Comparison of ENCODE assay signal across 15 mouse cellular contexts in genomic region chr1:194642302-194642787, GRCm38 (mm10). TPM values are rescaled to one million over a fixed set of nuclear protein-coding genes. Genes with fewer than 3 reads are reported as not detected.
DNase-seq lines count a peak whose midpoint lies in the region; ATAC-seq lines count a peak whose summit lies in the region.
"Had no signal": no experiment of that assay in that cellular context is flagged by ENCODE, and none has a peak within 500 bp of the region (broad histone marks: within the 10 kb centered on the region; RNA-seq: fewer than 3 reads in every experiment).

No protein-coding gene starts in this region.

- H3K4me3 ChIP-seq in heart, embryonic 10.5 days = no peak overlapping the region
- H3K4me3 ChIP-seq in kidney, embryonic 16.5 days (ENCODE audit: low read length) = no peak overlapping the region
- no peak overlapping the region for H3K4me3 ChIP-seq in kidney, embryonic 14.5 days (ENCODE audit: low read length)
- no peak overlapping the region for H3K4me3 ChIP-seq in midbrain, embryonic 10.5 days
- no peak overlapping the region for H3K4me3 ChIP-seq in midbrain, embryonic 14.5 days (replicated peaks; ENCODE audit: low read depth, low read length)
- H3K4me3 ChIP-seq in stomach, embryonic 16.5 days (replicated peaks; ENCODE audit: low read length) = no peak overlapping the region
- H3K4me3 ChIP-seq: hindbrain, embryonic 15.5 days; liver, embryonic 12.5 days had no signal

- H3K27me3 ChIP-seq in heart, embryonic 10.5 days (ENCODE audit: insufficient read depth, poor library complexity, severe bottlenecking) = no peaks in the 10 kb centered on the region
- H3K27me3 ChIP-seq in kidney, embryonic 16.5 days (ENCODE audit: insufficient read depth, low read length) = no peaks in the 10 kb centered on the region
- H3K27me3 ChIP-seq in kidney, embryonic 14.5 days (ENCODE audit: control insufficient read depth, insufficient read depth, low read length) = no peaks in the 10 kb centered on the region
- no peaks in the 10 kb centered on the region for H3K27me3 ChIP-seq in midbrain, embryonic 10.5 days (ENCODE audit: low read depth, poor library complexity, severe bottlenecking)
- no peaks in the 10 kb centered on the region for H3K27me3 ChIP-seq in midbrain, embryonic 14.5 days (ENCODE audit: control insufficient read depth, insufficient read depth, low read length)
- H3K27me3 ChIP-seq in stomach, embryonic 16.5 days (ENCODE audit: control insufficient read depth, insufficient read depth, low read length) = no peaks in the 10 kb centered on the region
- H3K27me3 ChIP-seq: hindbrain, embryonic 15.5 days; liver, embryonic 12.5 days had no signal

- WGBS in heart, embryonic 10.5 days = 57% methylated on average over 1 of the region's 1 CpGs
- 64% methylated on average over 1 of the region's 1 CpGs for WGBS in kidney, embryonic 16.5 days
- 71% methylated on average over 1 of the region's 1 CpGs for WGBS in kidney, embryonic 14.5 days
- WGBS in midbrain, embryonic 10.5 days = 82% methylated on average over 1 of the region's 1 CpGs
- WGBS in midbrain, embryonic 14.5 days = 71% methylated on average over 1 of the region's 1 CpGs
- 63% methylated on average over 1 of the region's 1 CpGs for WGBS in stomach, embryonic 16.5 days

- no peaks in the 10 kb centered on the region for H3K9me3 ChIP-seq in heart, embryonic 10.5 days
- no peaks in the 10 kb centered on the region for H3K9me3 ChIP-seq in kidney, embryonic 16.5 days (ENCODE audit: low read length)
- no peaks in the 10 kb centered on the region for H3K9me3 ChIP-seq in kidney, embryonic 14.5 days (ENCODE audit: control insufficient read depth, low read length)
- H3K9me3 ChIP-seq in midbrain, embryonic 10.5 days (replicated peaks) = no peaks in the 10 kb centered on the region
- no peaks in the 10 kb centered on the region for H3K9me3 ChIP-seq in midbrain, embryonic 14.5 days (ENCODE audit: control insufficient read depth, low read length)
- H3K9me3 ChIP-seq in stomach, embryonic 16.5 days (replicated peaks; ENCODE audit: control insufficient read depth, low read length) = no peaks in the 10 kb centered on the region
- H3K9me3 ChIP-seq: G1E; hindbrain, embryonic 15.5 days; liver, embryonic 12.5 days had no signal

- ATAC-seq in kidney, embryonic 16.5 days (ENCODE audit: low FRiP score, low TSS enrichment) = no peak
- no peak for ATAC-seq in kidney, embryonic 14.5 days (ENCODE audit: low FRiP score, low TSS enrichment)
- ATAC-seq in midbrain, embryonic 14.5 days (ENCODE audit: low FRiP score, low TSS enrichment) = no peak
- ATAC-seq in stomach, embryonic 16.5 days (ENCODE audit: insufficient read depth, low FRiP score) = peak; percentile 41; the same call in 1 of the 2 replicates
- ATAC-seq: liver, embryonic 12.5 days had no signal

- H3K27ac ChIP-seq in heart, embryonic 10.5 days = peak overlapping the region; percentile 80
- peak overlapping the region; percentile 25; the same call in 1 of the 2 replicates for H3K27ac ChIP-seq in kidney, embryonic 16.5 days (ENCODE audit: low read length)
- no peak overlapping the region for H3K27ac ChIP-seq in kidney, embryonic 14.5 days (ENCODE audit: low read depth, low read length)
- peak overlapping the region; percentile 46; the same call in 1 of the 2 replicates for H3K27ac ChIP-seq in midbrain, embryonic 10.5 days (replicated peaks)
- no peak overlapping the region for H3K27ac ChIP-seq in midbrain, embryonic 14.5 days (replicated peaks; ENCODE audit: low read depth, low read length)
- H3K27ac ChIP-seq in stomach, embryonic 16.5 days (ENCODE audit: low read length) = peak overlapping the region; percentile 67
- H3K27ac ChIP-seq: hindbrain, embryonic 15.5 days; liver, embryonic 12.5 days had no signal

- H3K36me3 ChIP-seq in heart, embryonic 10.5 days = peaks cover 15% of the 10 kb centered on the region
- H3K36me3 ChIP-seq in kidney, embryonic 16.5 days (ENCODE audit: insufficient read depth, low read length) = peaks cover 4% of the 10 kb centered on the region; the same call in 1 of the 2 replicates
- H3K36me3 ChIP-seq in kidney, embryonic 14.5 days (ENCODE audit: control insufficient read depth, insufficient read depth, low read length) = peaks cover 9% of the 10 kb centered on the region
- peaks cover 22% of the 10 kb centered on the region for H3K36me3 ChIP-seq in midbrain, embryonic 10.5 days
- peaks cover 17% of the 10 kb centered on the region for H3K36me3 ChIP-seq in midbrain, embryonic 14.5 days (ENCODE audit: control insufficient read depth, insufficient read depth, low read length)
- H3K36me3 ChIP-seq in stomach, embryonic 16.5 days (ENCODE audit: control insufficient read depth, insufficient read depth, low read length) = peaks cover 11% of the 10 kb centered on the region
- H3K36me3 ChIP-seq: G1E had no signal

- H3K4me2 ChIP-seq in kidney, embryonic 16.5 days (replicated peaks; ENCODE audit: low read depth, low read length) = no peak overlapping the region
- no peak overlapping the region for H3K4me2 ChIP-seq in kidney, embryonic 14.5 days (replicated peaks; ENCODE audit: low read depth, low read length)
- no peak overlapping the region for H3K4me2 ChIP-seq in midbrain, embryonic 14.5 days (ENCODE audit: low read length)
- no peak overlapping the region for H3K4me2 ChIP-seq in stomach, embryonic 16.5 days (ENCODE audit: low read depth, low read length)
- H3K4me2 ChIP-seq: hindbrain, embryonic 15.5 days; liver, embryonic 12.5 days had no signal

- peaks cover 36% of the 10 kb centered on the region for H3K4me1 ChIP-seq in heart, embryonic 10.5 days
- peaks cover 9% of the 10 kb centered on the region for H3K4me1 ChIP-seq in kidney, embryonic 16.5 days (ENCODE audit: insufficient read depth, low read length)
- H3K4me1 ChIP-seq in kidney, embryonic 14.5 days (ENCODE audit: control insufficient read depth, insufficient read depth, low read length) = peaks cover 14% of the 10 kb centered on the region; the same call in 1 of the 2 replicates
- peaks cover 26% of the 10 kb centered on the region for H3K4me1 ChIP-seq in midbrain, embryonic 10.5 days
- peaks cover 15% of the 10 kb centered on the region for H3K4me1 ChIP-seq in midbrain, embryonic 14.5 days (ENCODE audit: control insufficient read depth, insufficient read depth, low read length)
- peaks cover 12% of the 10 kb centered on the region for H3K4me1 ChIP-seq in stomach, embryonic 16.5 days (ENCODE audit: control insufficient read depth, insufficient read depth, low read length)

- no peak for DNase-seq in heart, embryonic 10.5 days (ENCODE audit: low spot score)
- no peak for DNase-seq in heart, adult 8-10 months (ENCODE audit: low spot score)
- DNase-seq in midbrain, embryonic 10.5 days (ENCODE audit: low spot score) = no peak
- DNase-seq in midbrain, embryonic 14.5 days = no peak
- DNase-seq in urinary bladder, adult 2 months (ENCODE audit: low spot score) = no peak
- DNase-seq: adrenal gland, postnatal 25 days; cerebellum, adult 11-12 months; embryo, embryonic 11 days; thymus, postnatal 36 days had no signal

- H3K9ac ChIP-seq in kidney, embryonic 16.5 days (replicated peaks; ENCODE audit: low read length) = no peak overlapping the region
- no peak overlapping the region for H3K9ac ChIP-seq in kidney, embryonic 14.5 days (ENCODE audit: low read depth, low read length)
- no peak overlapping the region for H3K9ac ChIP-seq in midbrain, embryonic 14.5 days (replicated peaks; ENCODE audit: low read length)
- 0 out of 2 replicates have a peak overlapping the region, but pooled peaks have one; percentile 21 for H3K9ac ChIP-seq in stomach, embryonic 16.5 days (ENCODE audit: low read length)
- H3K9ac ChIP-seq: hindbrain, embryonic 15.5 days; liver, embryonic 12.5 days had no signal

RNA-seq across cellular contexts. Expression of gene Plxna2, which starts 24.3 kb away (rescaled TPM):
- 5.8 and 8.2 TPM in 2 replicates for polyA plus RNA-seq in heart, embryonic 10.5 days (2016; fragmentation: Nextera tagmentation; extraction: Ambion mirVana)
- total RNA-seq in heart, adult 8-10 months (2022) = 10 to 100 TPM; 18.8 to 28.3 (median 25.5) TPM
- polyA plus RNA-seq in kidney, embryonic 16.5 days (2015; fragmentation: Nextera tagmentation; extraction: Ambion mirVana) = 6.0 and 6.7 TPM in 2 replicates
- 4.4 and 7.4 TPM in 2 replicates for polyA plus RNA-seq in kidney, embryonic 14.5 days (2014; fragmentation: Nextera tagmentation; extraction: Ambion mirVana)
- 9.2 and 11.2 TPM in 2 replicates for polyA plus RNA-seq in midbrain, embryonic 10.5 days (2016; fragmentation: Nextera tagmentation; extraction: Ambion mirVana)
- 21.2 and 24.1 TPM in 2 replicates for polyA plus RNA-seq in midbrain, embryonic 14.5 days (2014; fragmentation: Nextera tagmentation; extraction: Ambion mirVana)
- 7.3 and 8.2 TPM in 2 replicates for polyA plus RNA-seq in stomach, embryonic 16.5 days (2015; fragmentation: Nextera tagmentation; extraction: Ambion mirVana)
- 9.7 and 10.5 TPM in 2 replicates for polyA plus RNA-seq in urinary bladder, adult 2 months (2012; rRNA removed)
- polyA plus RNA-seq: G1E had no signal

Comparison
In these comparisons a context has a peak if more than half of its experiments do, and no peak if none do; other contexts are left out.
1. H3K27ac ChIP-seq: peak in heart, embryonic 10.5 days (single experiment), kidney, embryonic 16.5 days (single experiment), midbrain, embryonic 10.5 days (single experiment) and stomach, embryonic 16.5 days (single experiment); none in kidney, embryonic 14.5 days (single experiment) and midbrain, embryonic 14.5 days (single experiment).